Mouse (Mus musculus) heart, embryonic 16.5 days (tissue): ENCODE results near the gene AF067061. TPM values are rescaled to one million over a fixed set of nuclear protein-coding genes. Genes with fewer than 3 reads are reported as not detected.
"Not testable (repeated sequence)": the region's sequence is repeated elsewhere in the genome, so short reads cannot be mapped to it uniquely, and the experiment has no call there.

Experiments used
- ATAC-seq: fragments of 200-750 bp; cut with Nextera tagmentation; replicated peaks from 2 replicates; pipeline ENCODE4 v1.8.0; 2017; ENCODE audit warnings: moderate number of reproducible peaks; ENCODE audit not compliant: insufficient read depth, low FRiP score; ENCODE audit errors: extremely low read depth
- H3K27ac ChIP-seq: fragments of 300-500 bp; sonication (generic); 2 replicates; pipeline ENCODE4 v1.5.1; 2014; ENCODE audit warnings: mild to moderate bottlenecking, low read length, control low read depth, moderate library complexity
- H3K27me3 ChIP-seq: fragments of 300-500 bp; sonication (generic); 2 replicates; pipeline ENCODE4 v1.6.1; 2014; ENCODE audit warnings: low read length, mixed read lengths; ENCODE audit not compliant: control insufficient read depth, insufficient read depth
- H3K36me3 ChIP-seq: fragments of 300-500 bp; sonication (generic); 2 replicates; pipeline ENCODE4 v1.6.1; 2014; ENCODE audit not compliant: control insufficient read depth, insufficient read depth
- H3K4me1 ChIP-seq: fragments of 300-500 bp; sonication (generic); 2 replicates; pipeline ENCODE4 v1.6.1; 2014; ENCODE audit warnings: low read length, mixed read lengths; ENCODE audit not compliant: control insufficient read depth, insufficient read depth
- H3K4me2 ChIP-seq: fragments of 300-500 bp; sonication (generic); 2 replicates; pipeline ENCODE4 v1.6.1; 2014; ENCODE audit warnings: low read depth, mild to moderate bottlenecking, control low read depth, low read length
- H3K4me3 ChIP-seq: fragments of 300-500 bp; sonication (generic); 2 replicates; pipeline ENCODE4 v1.5.1; 2014; ENCODE audit warnings: mild to moderate bottlenecking, control low read depth, low read length
- H3K9ac ChIP-seq: fragments of 300-500 bp; sonication (generic); 2 replicates; pipeline ENCODE4 v1.6.1; 2014; ENCODE audit warnings: low read length, control low read depth
- H3K9me3 ChIP-seq: fragments of 300-500 bp; sonication (generic); replicated peaks from 2 replicates; pipeline ENCODE4 v1.6.1; 2016; ENCODE audit warnings: low read length; ENCODE audit not compliant: control insufficient read depth
- WGBS: fragments of 180-500 bp; shearing (Covaris S2); extraction: QIAGEN DNeasy Blood & Tissue Kit; methylation state at CpG from one replicate; pipeline ENCODE4 v1.1.7; 2014; 5-methylcytosine and 5-hydroxymethylcytosine counted together
- polyA plus RNA-seq: library from polyadenylated mRNA; unstranded; fragments of >200 nt; fragmentation: Nextera tagmentation; extraction: Ambion mirVana; gene quantifications from 2 replicates; pipeline ENCODE4 v1.2.1, GENCODE M21; 2015

AF067061 gene
- polyA plus RNA-seq, 1 experiment from 2014 or later, result not detected

DNA sequence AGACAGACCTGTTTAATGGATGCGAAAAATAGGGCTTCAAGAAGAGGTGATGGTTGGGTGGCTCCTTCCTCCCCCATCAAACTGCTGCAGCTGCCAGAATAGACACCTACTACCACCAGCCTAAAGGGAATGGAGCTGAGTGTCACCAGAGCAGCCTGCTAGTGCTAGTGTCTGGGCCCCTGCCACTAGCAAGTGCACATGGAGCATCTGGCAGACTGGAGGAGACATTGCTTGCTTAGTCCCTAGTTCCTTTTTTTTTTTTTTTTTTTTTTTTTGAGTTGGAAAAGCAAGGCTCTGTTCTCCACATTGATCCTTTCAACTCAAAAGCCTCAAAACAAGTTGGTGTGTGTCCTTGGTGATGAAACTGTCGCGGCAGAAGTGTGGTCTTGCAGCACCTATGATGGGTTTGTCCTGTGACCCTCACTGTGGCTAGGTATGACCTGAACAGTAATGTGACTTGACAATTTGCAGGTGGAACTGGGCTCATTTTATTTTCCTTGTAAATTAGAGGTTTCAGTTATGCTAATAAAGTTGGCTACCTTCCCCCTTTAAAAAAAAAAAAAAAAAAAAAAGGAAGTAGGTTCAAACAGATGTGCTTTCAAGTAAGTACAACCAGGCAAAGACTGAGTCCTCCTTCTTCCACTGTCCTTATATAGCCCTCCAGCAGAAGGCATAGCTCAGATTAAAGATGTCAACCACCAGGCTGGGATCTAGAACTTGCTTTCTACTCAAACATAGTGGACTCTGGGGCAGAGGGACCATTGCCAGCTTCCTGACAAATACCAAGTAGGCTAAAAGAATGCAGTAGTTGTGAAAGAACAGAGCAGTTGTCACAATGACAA lies 3.9 kb upstream of the AF067061 start:
- not testable (repeated sequence) for H3K27ac ChIP-seq

DNA sequence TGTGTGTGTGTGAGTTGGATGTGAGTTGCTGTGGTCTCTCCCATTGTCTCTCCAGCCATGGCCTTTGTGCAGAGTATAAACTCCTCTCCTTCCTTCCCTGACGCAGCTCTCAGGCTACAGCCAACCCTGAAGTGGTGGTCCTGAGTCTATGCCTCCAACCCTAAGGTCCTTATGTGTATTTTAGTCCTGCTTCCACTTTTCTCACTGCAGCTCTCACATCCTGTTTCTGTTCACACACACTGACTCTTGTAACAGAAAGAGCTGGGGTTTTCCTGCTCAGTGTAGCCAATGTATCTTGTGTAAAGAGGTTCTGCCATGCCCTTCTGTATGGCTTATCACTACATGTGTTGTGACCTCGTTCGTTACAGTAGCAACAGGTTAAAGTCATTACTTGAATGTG lies 3.2 kb upstream of the AF067061 start:
- H3K4me3 ChIP-seq, H3K4me2 ChIP-seq, H3K9me3 ChIP-seq, H3K4me1 ChIP-seq, H3K27ac ChIP-seq, ATAC-seq, H3K9ac ChIP-seq, H3K36me3 ChIP-seq, H3K27me3 ChIP-seq: not testable (repeated sequence)
- WGBS, result 44% methylated on average over 3 of the region's 3 CpGs

More for the DNA sequence above, 3.9 kb upstream of the AF067061 start:
- not testable (repeated sequence) for H3K36me3 ChIP-seq, H3K4me1 ChIP-seq, ATAC-seq, H3K27me3 ChIP-seq, H3K9me3 ChIP-seq, H3K4me3 ChIP-seq, H3K9ac ChIP-seq, H3K4me2 ChIP-seq
- WGBS, result 79% methylated on average over 3 of the region's 3 CpGs

DNA sequence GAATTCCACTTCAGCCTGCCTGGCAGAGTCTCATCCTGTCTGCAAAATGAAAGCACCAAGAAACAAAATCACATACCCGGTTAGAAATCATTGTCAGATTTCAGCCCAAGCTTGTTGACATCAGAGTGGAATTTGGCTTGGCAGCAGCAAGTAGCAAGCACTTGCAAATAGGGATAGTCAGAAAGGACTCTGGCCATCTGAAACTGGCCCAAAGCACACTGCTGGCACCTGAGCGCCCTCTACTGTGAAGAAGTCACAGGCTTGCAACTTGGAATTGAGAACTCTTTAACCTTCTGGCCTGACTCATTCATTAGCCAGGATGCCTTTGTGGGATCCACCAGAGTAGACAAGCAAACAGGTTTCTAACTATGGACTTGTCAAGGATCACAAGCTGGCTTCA lies 14.9 kb downstream of the AF067061 start:
- not testable (repeated sequence) for H3K27ac ChIP-seq

DNA sequence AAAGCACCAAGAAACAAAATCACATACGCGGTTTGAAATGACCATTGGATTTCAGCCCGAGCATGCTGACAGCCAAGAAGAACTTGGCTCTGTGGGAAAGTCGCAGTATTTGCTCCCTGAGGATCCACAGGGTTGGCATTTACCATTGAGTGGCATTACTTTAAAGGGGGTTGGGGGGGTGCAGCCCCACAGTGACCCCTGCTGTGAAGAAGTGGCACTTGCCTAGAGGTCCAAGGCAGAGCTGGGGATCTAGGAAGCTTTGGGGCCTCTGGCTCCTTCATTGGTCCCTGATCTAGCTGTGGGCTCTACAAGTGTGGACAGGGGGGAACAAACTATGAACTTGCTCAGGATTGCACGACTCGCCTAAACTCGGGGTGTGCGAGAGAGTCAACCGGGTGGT lies 15.9 kb downstream of the AF067061 start:
- Histone ChIP-seq H3K4me3 (no peak overlapping the region), H3K27me3 (no peaks in the 10 kb centered on the region), H3K4me2 (no peak overlapping the region), H3K4me1 (no peaks in the 10 kb centered on the region), H3K9ac (no peak overlapping the region), H3K36me3 (no peaks in the 10 kb centered on the region), H3K27ac (no peak overlapping the region), H3K9me3 (no peaks in the 10 kb centered on the region)
- no peak for ATAC-seq
- WGBS, result 84% methylated on average over 9 of the region's 9 CpGs

More for the DNA sequence above, 14.9 kb downstream of the AF067061 start:
- not testable (repeated sequence) for ATAC-seq, H3K4me1 ChIP-seq, H3K4me3 ChIP-seq, H3K36me3 ChIP-seq, H3K9ac ChIP-seq, H3K9me3 ChIP-seq, H3K4me2 ChIP-seq, H3K27me3 ChIP-seq
- 22% methylated on average over 2 of the region's 2 CpGs for WGBS

DNA sequence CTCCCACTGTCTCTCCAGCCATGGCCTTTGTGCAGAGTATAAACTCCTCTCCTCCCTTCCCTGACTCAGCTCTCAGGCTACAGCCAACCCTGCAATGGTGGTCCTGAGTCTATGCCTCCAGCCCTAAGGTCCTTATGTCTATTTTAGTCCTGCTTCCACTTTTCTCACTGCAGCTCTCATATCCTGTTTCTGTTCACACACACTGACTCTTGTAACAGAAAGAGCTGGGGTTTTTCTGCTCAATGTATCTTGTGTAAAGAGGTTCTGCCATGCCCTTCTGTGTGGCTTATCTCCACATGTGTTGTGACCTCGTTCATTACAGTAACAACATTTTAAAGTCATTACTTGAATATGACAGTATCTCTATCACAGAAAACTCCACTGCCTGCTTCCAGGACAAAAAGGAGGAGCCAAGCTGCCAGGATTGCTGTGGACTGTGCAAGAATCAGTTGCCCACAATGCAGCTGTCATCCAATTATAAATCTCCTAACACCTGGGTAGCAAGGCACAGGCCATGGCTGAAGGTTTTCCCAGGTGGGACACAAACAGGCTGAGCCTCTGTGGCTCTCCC lies 36.5 kb downstream of the AF067061 start:
- Histone ChIP-seq H3K9ac (no peak overlapping the region), H3K9me3 (no peaks in the 10 kb centered on the region; the same call in 1 of the 2 replicates), H3K4me2 (no peak overlapping the region), H3K4me3 (no peak overlapping the region), H3K36me3 (no peaks in the 10 kb centered on the region), H3K4me1 (no peaks in the 10 kb centered on the region), H3K27ac (no peak overlapping the region), H3K27me3 (no peaks in the 10 kb centered on the region)
- 39% methylated on average over 1 of the region's 1 CpGs for WGBS
- no peak for ATAC-seq

DNA sequence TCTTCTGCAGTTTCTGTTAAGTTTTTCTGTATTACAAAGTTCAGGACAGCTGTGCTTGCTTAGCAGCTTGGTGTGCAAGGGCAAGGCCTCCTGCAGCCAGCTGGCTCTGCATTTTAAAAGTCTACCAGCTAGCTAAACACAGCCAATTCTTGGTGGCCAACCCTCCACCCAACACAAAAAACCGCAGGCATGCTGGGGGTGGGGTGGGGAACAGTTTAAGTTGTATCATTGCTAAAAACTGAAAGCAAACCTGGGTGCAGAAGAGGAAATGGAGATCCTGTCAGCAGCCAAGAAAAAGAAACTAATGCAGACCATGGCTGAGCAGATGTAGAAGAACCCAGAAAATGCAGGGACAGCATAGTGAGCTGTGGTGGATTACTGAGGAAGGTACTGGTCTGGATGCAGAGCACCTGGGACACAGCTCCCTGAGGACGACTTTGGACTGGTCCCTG lies 37.1 kb downstream of the AF067061 start, which contains the start of gene BC147527:
BC147527 (plus strand) TSS at position 402 of the 452 bp plus-strand sequence.
- no peak within 1 kb of the TSS for H3K9ac ChIP-seq
- no peaks in the 10 kb centered on the region for H3K4me1 ChIP-seq
- peak; percentile 67 for ATAC-seq
- no peak within 1 kb of the TSS for H3K4me2 ChIP-seq
- H3K27me3 ChIP-seq, result no peaks in the 10 kb centered on the region
- H3K4me3 ChIP-seq, result no peak within 1 kb of the TSS
- H3K36me3 ChIP-seq, result no peaks in the 10 kb centered on the region
- no peak within 1 kb of the TSS for H3K27ac ChIP-seq
- 29% methylated on average over 2 of the region's 2 CpGs for WGBS
- no peaks in the 10 kb centered on the region; the same call in 1 of the 2 replicates for H3K9me3 ChIP-seq

DNA sequence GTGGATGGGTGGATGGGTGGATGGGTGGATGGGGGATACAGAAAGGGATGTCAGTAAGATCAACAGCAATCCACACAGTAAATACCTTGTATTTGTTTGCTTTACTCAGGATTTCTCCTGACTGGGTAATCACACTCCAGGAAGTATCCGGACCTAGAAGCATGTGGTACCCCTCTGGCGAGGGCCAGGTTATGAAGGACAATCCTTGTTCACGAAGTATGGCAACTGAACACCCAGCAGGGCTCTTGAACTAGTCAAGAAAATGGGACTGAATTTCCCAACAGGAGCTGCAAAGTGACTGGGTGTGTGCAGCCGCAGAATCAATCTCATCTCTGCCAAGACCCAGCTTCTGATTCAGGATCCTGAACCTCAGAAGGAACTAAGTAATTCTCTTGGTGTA lies 37.9 kb downstream of the AF067061 start:
- 69% methylated on average over 4 of the region's 4 CpGs for WGBS
- Histone ChIP-seq H3K4me2 (no peak overlapping the region), H3K9ac (no peak overlapping the region), H3K27ac (no peak overlapping the region), H3K36me3 (no peaks in the 10 kb centered on the region), H3K4me3 (no peak overlapping the region), H3K9me3 (no peaks in the 10 kb centered on the region; the same call in 1 of the 2 replicates), H3K27me3 (no peaks in the 10 kb centered on the region), H3K4me1 (no peaks in the 10 kb centered on the region)
- no peak for ATAC-seq

DNA sequence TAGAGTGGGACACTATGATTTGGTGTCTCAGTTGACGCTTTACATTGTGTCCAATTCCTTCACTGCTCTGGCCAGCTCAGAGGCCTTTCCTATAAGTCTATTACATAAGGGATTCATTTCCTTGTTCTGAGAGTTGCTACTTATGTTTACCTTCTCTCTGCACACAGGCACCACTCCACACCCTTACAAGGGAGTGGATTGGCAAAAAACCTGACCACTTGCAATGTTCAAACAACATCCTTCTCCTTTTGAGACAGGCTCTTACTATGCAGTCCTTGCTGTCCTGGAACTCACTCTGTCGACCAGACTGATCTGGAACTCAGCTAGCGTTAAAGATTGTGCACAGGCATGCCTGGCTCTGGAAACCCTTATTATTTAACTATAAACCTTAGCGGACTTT lies 47.8 kb downstream of the AF067061 start:
- H3K4me2 ChIP-seq, result no peak overlapping the region
- no peaks in the 10 kb centered on the region for H3K36me3 ChIP-seq
- H3K4me1 ChIP-seq, result no peaks in the 10 kb centered on the region
- H3K9ac ChIP-seq, result no peak overlapping the region
- no peaks in the 10 kb centered on the region for H3K9me3 ChIP-seq
- no peak overlapping the region for H3K4me3 ChIP-seq
- no peak for ATAC-seq
- no peak overlapping the region for H3K27ac ChIP-seq
- 66% methylated on average over 4 of the region's 4 CpGs for WGBS
- H3K27me3 ChIP-seq, result no peaks in the 10 kb centered on the region

DNA sequence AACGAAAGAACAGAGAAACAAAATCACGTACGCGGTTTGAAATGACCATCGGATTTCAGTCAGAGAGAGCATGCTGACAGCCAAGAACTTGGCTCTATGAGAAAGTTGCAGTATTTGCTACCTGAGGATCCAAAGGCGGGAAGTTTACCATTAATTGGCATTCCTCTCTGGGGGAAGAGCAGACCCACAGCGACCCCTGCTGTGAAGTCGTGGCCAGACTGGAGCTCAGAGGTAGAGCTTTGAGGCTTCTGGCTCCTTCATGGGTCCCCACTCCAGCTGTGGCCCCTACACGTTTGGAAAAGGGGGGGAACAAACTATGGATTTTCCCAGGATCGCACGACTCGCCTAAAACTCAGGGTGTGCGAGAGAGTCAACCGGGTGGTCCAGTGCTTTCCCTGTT lies 50.7 kb downstream of the AF067061 start:
- Histone ChIP-seq H3K9me3 (no peaks in the 10 kb centered on the region), H3K27ac (no peak overlapping the region), H3K27me3 (no peaks in the 10 kb centered on the region), H3K4me2 (peak overlapping the region; percentile 35), H3K4me3 (no peak overlapping the region), H3K4me1 (no peaks in the 10 kb centered on the region), H3K36me3 (no peaks in the 10 kb centered on the region), H3K9ac (no peak overlapping the region)
- ATAC-seq, result no peak
- WGBS, result 37% methylated on average over 14 of the region's 14 CpGs
